Mouse (Mus musculus) bone marrow macrophage, adult 2 months (primary cell): ENCODE results near the gene Pou2f3.

Experiments
- CTCF ChIP-seq: IDR thresholded peaks from 2 replicates; pipeline ENCODE4 v1.5.1; 2012; ENCODE audit warnings: low read depth, mild to moderate bottlenecking, low read length, moderate library complexity
- POLR2A ChIP-seq: IDR thresholded peaks from 2 replicates; pipeline ENCODE4 v1.6.1; 2012; ENCODE audit warnings: mild to moderate bottlenecking, low read depth, low read length, borderline replicate concordance

DNA sequence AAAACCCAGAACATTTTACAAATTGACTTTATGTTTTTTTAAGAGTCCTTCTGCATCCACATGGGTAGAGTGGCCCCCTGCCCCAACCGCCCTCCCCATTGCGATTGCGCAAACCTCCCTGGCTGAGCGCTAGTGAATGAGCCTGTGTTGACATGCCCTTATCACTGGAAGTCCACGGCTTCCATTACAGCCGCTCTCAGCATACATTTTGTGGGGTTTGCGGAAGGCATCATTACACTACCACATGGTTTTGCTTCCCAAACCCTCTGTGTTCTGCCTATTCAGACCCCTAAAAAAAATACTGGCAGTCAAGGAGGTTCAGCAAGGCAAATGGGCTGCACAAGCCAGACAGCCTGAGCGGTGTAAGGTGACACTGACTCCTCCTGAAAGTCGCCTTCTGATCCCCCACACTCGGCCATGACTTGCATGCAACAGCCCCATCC, 36.6 kb upstream of the Pou2f3 start:
- TF ChIP-seq POLR2A, result no peak
- TF ChIP-seq CTCF, result no peak
